Mouse (Mus musculus): ENCODE measurements around the gene Tbc1d24. TPM values are rescaled to one million over a fixed set of nuclear protein-coding genes. Genes with fewer than 3 reads are reported as not detected.

Gene Tbc1d24
- total and polyA plus RNA-seq, 2 experiments from 2014 or later: 23.5 to 113 TPM

GRCm38 (mm10) chr17:24151890-24152563 is 53.3 kb downstream of the Tbc1d24 start:
- Histone ChIP-seq H3K9ac (peak overlapping the region; percentile 41), H3K9me3 (ENCODE audit: low read length) (no peaks in the 10 kb centered on the region), H3K4me3 (ENCODE audit: low read depth, low read length) (peak overlapping the region; percentile 32), H3K27ac (ENCODE audit: low read depth, low read length) (no peak overlapping the region), H3K4me1 (ENCODE audit: insufficient read depth) (peaks cover 4% of the 10 kb centered on the region; the same call in 1 of the 2 replicates), H3K27me3 (ENCODE audit: insufficient read depth, low read length) (no peaks in the 10 kb centered on the region), H3K4me2 (ENCODE audit: low read depth) (peak overlapping the region; percentile 73), H3K36me3 (ENCODE audit: insufficient read depth) (peaks cover under 1% of the 10 kb centered on the region; the same call in 1 of the 2 replicates)
- TF ChIP-seq CTCF (IDR thresholded peaks at IDR 0.05; ENCODE audit: low read depth): peak; percentile 86
- ATAC-seq (peak; percentile 91), DNase-seq (peak; percentile 78)
- 4% methylated on average over 26 of the region's 26 CpGs for WGBS

- WGBS: 19% methylated on average over 7 of the region's 7 CpGs
- no peaks in the 10 kb centered on the region for H3K36me3 ChIP-seq (ENCODE audit: insufficient read depth)
- peak overlapping the region; percentile 73 for H3K4me2 ChIP-seq (ENCODE audit: low read depth)
- H3K4me1 ChIP-seq (ENCODE audit: insufficient read depth): peaks cover 4% of the 10 kb centered on the region; the same call in 1 of the 2 replicates
- 0 out of 2 replicates have a peak overlapping the region, but pooled peaks have one; percentile 41 for H3K9ac ChIP-seq
- H3K27me3 ChIP-seq (ENCODE audit: insufficient read depth, low read length): no peaks in the 10 kb centered on the region
- peak overlapping the region; percentile 32; the same call in 1 of the 2 replicates for H3K4me3 ChIP-seq (ENCODE audit: low read depth, low read length)
- no peak for DNase-seq
- no peaks in the 10 kb centered on the region for H3K9me3 ChIP-seq (ENCODE audit: low read length)
- no peak for TF ChIP-seq CTCF (IDR thresholded peaks at IDR 0.05; ENCODE audit: low read depth)
- no peak for ATAC-seq
- no peak overlapping the region for H3K27ac ChIP-seq (ENCODE audit: low read depth, low read length)
Measured at GRCm38 (mm10) chr17:24151382-24151781, 54.0 kb downstream of the Tbc1d24 start.

- no peak for ATAC-seq
- Histone ChIP-seq H3K4me1 (ENCODE audit: insufficient read depth) (peaks cover 4% of the 10 kb centered on the region; the same call in 1 of the 2 replicates), H3K27ac (ENCODE audit: low read depth, low read length) (no peak within 1 kb of the TSS), H3K9ac (peak within 1 kb of the TSS; percentile 41; the same call in 1 of the 2 replicates), H3K27me3 (ENCODE audit: insufficient read depth, low read length) (no peaks in the 10 kb centered on the region), H3K4me2 (ENCODE audit: low read depth) (peak within 1 kb of the TSS; percentile 73), H3K36me3 (ENCODE audit: insufficient read depth) (no peaks in the 10 kb centered on the region), H3K9me3 (ENCODE audit: low read length) (no peaks in the 10 kb centered on the region), H3K4me3 (ENCODE audit: low read depth, low read length) (peak within 1 kb of the TSS; percentile 32)
- DNase-seq: no peak
- 91% methylated on average over 2 of the region's 2 CpGs for WGBS
- TF ChIP-seq CTCF (IDR thresholded peaks at IDR 0.05; ENCODE audit: low read depth): no peak
Measured at GRCm38 (mm10) chr17:24150824-24151223, 54.5 kb downstream of the Tbc1d24 start, which contains the start of gene Pdpk1. TSS of gene Pdpk1 (minus strand) at chr17:24150924.

- no peak overlapping the region for H3K27ac ChIP-seq (ENCODE audit: low read depth, low read length)
- ATAC-seq: no peak
- WGBS: 91% methylated on average over 7 of the region's 7 CpGs
- DNase-seq: no peak
- H3K4me3 ChIP-seq (ENCODE audit: low read depth, low read length): no peak overlapping the region
- H3K9ac ChIP-seq: no peak overlapping the region
- no peak for TF ChIP-seq CTCF (IDR thresholded peaks at IDR 0.05; ENCODE audit: low read depth)
- no peak overlapping the region for H3K4me2 ChIP-seq (ENCODE audit: low read depth)
- no peaks in the 10 kb centered on the region for H3K36me3 ChIP-seq (ENCODE audit: insufficient read depth)
- peaks cover 4% of the 10 kb centered on the region; the same call in 1 of the 2 replicates for H3K4me1 ChIP-seq (ENCODE audit: insufficient read depth)
- H3K27me3 ChIP-seq (ENCODE audit: insufficient read depth, low read length): no peaks in the 10 kb centered on the region
- H3K9me3 ChIP-seq (ENCODE audit: low read length): no peaks in the 10 kb centered on the region
Measured at GRCm38 (mm10) chr17:24149421-24149820, 55.9 kb downstream of the Tbc1d24 start.

GRCm38 (mm10) chr17:24142897-24143296 is 62.5 kb downstream of the Tbc1d24 start:
- no peak overlapping the region for H3K27ac ChIP-seq (ENCODE audit: low read depth, low read length)
- 0 out of 2 replicates have a peak overlapping the region, but pooled peaks have one; percentile 60 for H3K4me2 ChIP-seq (ENCODE audit: low read depth)
- WGBS: 53% methylated on average over 2 of the region's 2 CpGs
- H3K4me1 ChIP-seq (ENCODE audit: insufficient read depth): peaks cover 19% of the 10 kb centered on the region
- no peak for TF ChIP-seq CTCF (IDR thresholded peaks at IDR 0.05; ENCODE audit: low read depth)
- H3K9ac ChIP-seq: no peak overlapping the region
- DNase-seq: no peak
- H3K36me3 ChIP-seq (ENCODE audit: insufficient read depth): no peaks in the 10 kb centered on the region
- no peaks in the 10 kb centered on the region for H3K9me3 ChIP-seq (ENCODE audit: low read length)
- ATAC-seq: no peak
- no peak overlapping the region for H3K4me3 ChIP-seq (ENCODE audit: low read depth, low read length)
- no peaks in the 10 kb centered on the region for H3K27me3 ChIP-seq (ENCODE audit: insufficient read depth, low read length)

- peaks cover 19% of the 10 kb centered on the region for H3K4me1 ChIP-seq (ENCODE audit: insufficient read depth)
- peak overlapping the region; percentile 84 for H3K9ac ChIP-seq
- H3K4me2 ChIP-seq (ENCODE audit: low read depth): peak overlapping the region; percentile 90
- peak overlapping the region; percentile 87 for H3K27ac ChIP-seq (ENCODE audit: low read depth, low read length)
- TF ChIP-seq CTCF (IDR thresholded peaks at IDR 0.05; ENCODE audit: low read depth): no peak
- H3K9me3 ChIP-seq (ENCODE audit: low read length): no peaks in the 10 kb centered on the region
- peak overlapping the region; percentile 96 for H3K4me3 ChIP-seq (ENCODE audit: low read depth, low read length)
- H3K27me3 ChIP-seq (ENCODE audit: insufficient read depth, low read length): no peaks in the 10 kb centered on the region
- ATAC-seq (peak; percentile 98), DNase-seq (peak; percentile 98)
- H3K36me3 ChIP-seq (ENCODE audit: insufficient read depth): no peaks in the 10 kb centered on the region
- WGBS: 1% methylated on average over 43 of the region's 57 CpGs
Measured at GRCm38 (mm10) chr17:24141425-24141920, 63.9 kb downstream of the Tbc1d24 start.

- no peaks in the 10 kb centered on the region for H3K36me3 ChIP-seq (ENCODE audit: insufficient read depth)
- H3K27ac ChIP-seq (ENCODE audit: low read depth, low read length): peak overlapping the region; percentile 87
- H3K27me3 ChIP-seq (ENCODE audit: insufficient read depth, low read length): no peaks in the 10 kb centered on the region
- DNase-seq (peak; percentile 6), ATAC-seq (peak; percentile 42)
- H3K4me3 ChIP-seq (ENCODE audit: low read depth, low read length): peak overlapping the region; percentile 96
- 2% methylated on average over 31 of the region's 43 CpGs for WGBS
- peak overlapping the region; percentile 90 for H3K4me2 ChIP-seq (ENCODE audit: low read depth)
- peaks cover 19% of the 10 kb centered on the region for H3K4me1 ChIP-seq (ENCODE audit: insufficient read depth)
- H3K9ac ChIP-seq: peak overlapping the region; percentile 84
- H3K9me3 ChIP-seq (ENCODE audit: low read length): no peaks in the 10 kb centered on the region
- no peak for TF ChIP-seq CTCF (IDR thresholded peaks at IDR 0.05; ENCODE audit: low read depth)
Measured at GRCm38 (mm10) chr17:24140845-24141424, 64.4 kb downstream of the Tbc1d24 start.
